Mouse (Mus musculus): ENCODE data around the gene Map7d1. TPM values are rescaled to one million over a fixed set of nuclear protein-coding genes. Genes with fewer than 3 reads are reported as not detected.

Gene Map7d1
- polyA plus RNA-seq, 1 experiment from 2014 or later: 94.1 TPM

DNA sequence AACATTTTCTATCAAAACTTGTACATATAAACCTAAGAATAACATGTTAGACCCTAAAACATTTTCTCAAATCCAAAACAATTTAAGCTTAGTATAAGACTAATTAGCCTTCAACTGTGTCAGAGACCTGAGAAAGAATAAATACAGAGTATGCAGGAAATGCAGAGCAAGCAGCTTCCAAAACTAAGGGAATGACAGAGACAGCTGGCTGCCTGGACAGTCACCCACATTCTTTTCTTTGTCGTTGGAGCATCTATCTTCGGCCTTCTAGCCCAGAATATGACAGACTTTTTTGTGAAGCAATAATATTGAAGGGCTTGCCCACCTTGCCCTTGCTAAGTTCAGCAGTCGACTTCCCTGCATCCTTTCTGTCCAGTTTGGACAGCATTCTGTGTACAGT lies 13.1 kb upstream of the Map7d1 start:
- in situ Hi-C loops (cut with MboI; ENCODE audit: low pct_unique_long_range_greater_than_20kb): no loop called here
- no peak for TF ChIP-seq CTCF (IDR thresholded peaks at IDR 0.05)
- ChIA-PET POLR2A (no interaction called here), CTCF (no interaction called here)
- DNase-seq (ENCODE audit: low read depth, low spot score) (no peak), ATAC-seq (no peak)
- H3K27me3 ChIP-seq: no peaks in the 10 kb centered on the region

DNA sequence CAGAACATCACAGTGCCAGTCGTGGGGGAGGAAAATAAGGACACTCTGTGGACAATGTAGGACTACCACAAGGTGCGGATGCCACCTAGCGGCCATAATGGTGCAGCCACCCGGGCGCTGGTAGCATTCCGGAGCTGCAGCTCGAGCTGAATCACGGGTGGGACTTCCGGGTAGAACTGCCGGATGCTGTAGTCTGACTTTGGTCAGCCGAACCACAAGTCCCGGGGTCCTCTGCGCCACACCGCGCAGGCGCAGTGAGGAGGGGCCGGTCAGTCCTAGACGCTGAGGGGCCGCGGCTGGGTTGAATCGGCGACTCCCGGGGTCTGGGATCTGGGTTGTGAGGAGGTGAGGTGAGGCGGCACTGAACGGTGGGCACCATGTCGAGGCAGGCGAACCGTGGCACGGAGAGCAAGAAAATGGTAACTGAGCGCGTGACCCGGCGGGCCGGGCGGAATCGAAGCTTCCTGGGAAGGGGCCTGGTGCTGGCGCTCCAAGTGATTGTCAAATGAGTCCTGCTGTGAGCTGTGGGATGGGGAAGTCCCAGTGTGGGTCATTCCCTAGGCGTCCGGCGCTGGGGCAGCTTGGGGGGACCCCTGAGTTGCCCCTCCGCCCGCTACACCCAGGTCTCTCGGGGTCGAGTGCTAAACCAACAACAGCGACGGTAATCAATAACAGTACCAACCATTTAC lies 6.1 kb upstream of the Map7d1 start, which contains the start of gene Trappc3:
Gene Trappc3, plus strand, starts transcription at position 207 of the 689 bp plus-strand sequence.
- DNase-seq (ENCODE audit: low read depth, low spot score) (peak; percentile 96), ATAC-seq (peak; percentile 76)
- in situ Hi-C loops (cut with MboI; ENCODE audit: low pct_unique_long_range_greater_than_20kb): loop anchor here (5.0 kb wide), 1 partner anchor 35 kb away; no protein-coding TSS in a partner anchor
- POLR2A ChIA-PET: interaction anchor here (0.6 to 3.1 kb wide), 5 partner anchors 35 to 178 kb away, joined by 3 to 14 read pairs (median 3); no protein-coding TSS in a partner anchor
- TF ChIP-seq CTCF (IDR thresholded peaks at IDR 0.05): no peak
- no peaks in the 10 kb centered on the region for H3K27me3 ChIP-seq
- CTCF ChIA-PET: interaction anchor here (0.6 to 4.0 kb wide), 6 partner anchors 16 to 1436 kb away, joined by 3 to 41 read pairs (median 5); partner anchors contain the start of gene Adprhl2

DNA sequence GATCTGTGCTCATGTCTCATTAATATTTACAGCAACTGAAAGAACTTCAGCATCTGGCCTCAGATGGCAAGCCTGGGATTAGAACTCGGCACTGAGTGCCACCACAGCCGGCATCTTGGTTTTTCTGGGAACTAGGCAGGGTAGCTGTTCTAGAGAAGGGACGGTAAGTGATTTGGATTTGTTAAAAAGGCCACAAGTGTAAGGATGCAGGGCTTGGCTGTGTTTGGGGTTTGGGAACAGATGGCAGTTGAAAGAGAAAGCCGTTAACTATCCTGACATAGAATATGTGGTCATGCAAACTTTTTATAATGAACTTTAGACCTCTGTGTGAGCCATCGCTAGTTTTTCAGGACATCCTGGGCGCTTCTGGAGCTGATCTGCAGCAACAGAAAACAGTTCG lies 5.5 kb upstream of the Map7d1 start:
- ChIA-PET CTCF (interaction anchor here (1.0 to 4.0 kb wide), 5 partner anchors 34 to 119 kb away, joined by 3 to 41 read pairs (median 5); partner anchors contain the start of gene Adprhl2), POLR2A (interaction anchor here (0.6 to 3.1 kb wide), 3 partner anchors 34 to 177 kb away, joined by 3 to 14 read pairs (median 3); no protein-coding TSS in a partner anchor)
- no peak for ATAC-seq

DNA sequence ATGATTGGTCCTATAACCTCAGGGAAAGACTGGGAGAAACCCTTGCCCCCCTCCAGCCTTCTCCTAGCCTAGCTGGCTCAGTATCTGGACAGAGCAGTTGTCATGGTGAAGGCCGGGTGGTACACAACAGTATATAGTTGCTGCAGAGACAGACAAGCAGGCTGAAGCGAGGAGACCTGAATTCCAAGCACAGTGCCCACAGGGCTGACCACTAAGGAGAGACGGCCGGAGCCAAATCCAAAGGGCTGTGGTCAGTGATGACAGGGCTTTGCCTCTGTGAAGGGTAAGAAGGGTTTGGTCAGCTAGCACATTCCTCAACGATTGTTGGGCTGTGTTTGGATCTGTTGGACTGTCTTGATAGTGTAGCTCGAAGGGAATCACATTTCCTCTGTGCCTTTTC lies 5.1 kb upstream of the Map7d1 start:
- DNase-seq (ENCODE audit: low read depth, low spot score) (peak; percentile 42), ATAC-seq (no peak)
- no peak for TF ChIP-seq CTCF (IDR thresholded peaks at IDR 0.05)
- no peaks in the 10 kb centered on the region for H3K27me3 ChIP-seq
- ChIA-PET POLR2A (interaction anchor here (0.6 to 3.1 kb wide), 4 partner anchors 23 to 177 kb away, joined by 3 to 14 read pairs (median 4); no protein-coding TSS in a partner anchor), CTCF (interaction anchor here (1.0 to 4.0 kb wide), 5 partner anchors 33 to 118 kb away, joined by 3 to 41 read pairs (median 5); partner anchors contain the start of gene Adprhl2)
- in situ Hi-C loops (cut with MboI; ENCODE audit: low pct_unique_long_range_greater_than_20kb): loop anchor here (5.0 kb wide), 1 partner anchor 34 kb away; no protein-coding TSS in a partner anchor

More for the DNA sequence above, 5.5 kb upstream of the Map7d1 start:
- no peak for TF ChIP-seq CTCF (IDR thresholded peaks at IDR 0.05)
- H3K27me3 ChIP-seq: no peaks in the 10 kb centered on the region
- in situ Hi-C loops (cut with MboI; ENCODE audit: low pct_unique_long_range_greater_than_20kb): loop anchor here (5.0 kb wide), 1 partner anchor 34 kb away; no protein-coding TSS in a partner anchor
- no peak for DNase-seq (ENCODE audit: low read depth, low spot score)

DNA sequence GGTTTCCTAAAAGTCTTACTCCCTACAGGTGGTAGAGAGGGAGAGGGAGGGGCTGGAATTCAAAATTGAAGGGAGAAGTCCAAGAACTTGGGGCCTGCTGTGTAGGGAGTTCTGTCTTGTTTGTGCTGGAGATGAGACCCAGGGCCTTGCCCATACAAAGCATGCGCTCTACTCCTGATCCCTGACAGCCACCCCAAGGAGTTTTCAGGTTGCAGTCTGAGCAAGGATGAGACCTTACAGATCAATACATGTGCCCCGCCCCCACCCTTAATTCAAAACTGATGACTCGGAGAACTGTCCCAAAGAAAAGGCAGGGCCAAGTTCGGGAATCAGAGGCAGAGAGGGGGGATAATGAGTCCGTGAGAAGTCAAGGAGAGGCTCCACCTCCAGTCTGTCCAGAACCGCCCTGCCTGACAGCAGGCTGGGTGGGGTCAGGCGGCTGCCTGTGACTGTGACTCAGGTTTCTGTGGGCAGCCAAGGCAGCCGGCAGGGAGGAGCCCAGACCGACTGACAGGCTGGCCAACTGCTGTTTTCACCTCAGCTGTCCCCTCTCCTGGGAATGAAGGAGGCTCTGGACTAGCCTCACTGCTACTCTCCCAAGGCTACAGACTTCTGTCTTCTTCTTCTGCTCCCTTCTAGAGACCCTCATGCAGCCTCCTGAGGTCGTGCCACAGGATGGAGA lies 4.5 kb upstream of the Map7d1 start:
- ATAC-seq (peak; percentile 72), DNase-seq (ENCODE audit: low read depth, low spot score) (peak; percentile 66)
- no peak for TF ChIP-seq CTCF (IDR thresholded peaks at IDR 0.05)
- ChIA-PET POLR2A (interaction anchor here (0.6 to 3.1 kb wide), 3 partner anchors 22 to 38 kb away, joined by 4 to 14 read pairs (median 4); no protein-coding TSS in a partner anchor), CTCF (interaction anchor here (1.0 to 4.0 kb wide), 3 partner anchors 33 to 57 kb away, joined by 3 to 41 read pairs (median 8); no protein-coding TSS in a partner anchor)
- in situ Hi-C loops (cut with MboI; ENCODE audit: low pct_unique_long_range_greater_than_20kb): loop anchor here (5.0 kb wide), 1 partner anchor 33 kb away; no protein-coding TSS in a partner anchor
- no peaks in the 10 kb centered on the region for H3K27me3 ChIP-seq

DNA sequence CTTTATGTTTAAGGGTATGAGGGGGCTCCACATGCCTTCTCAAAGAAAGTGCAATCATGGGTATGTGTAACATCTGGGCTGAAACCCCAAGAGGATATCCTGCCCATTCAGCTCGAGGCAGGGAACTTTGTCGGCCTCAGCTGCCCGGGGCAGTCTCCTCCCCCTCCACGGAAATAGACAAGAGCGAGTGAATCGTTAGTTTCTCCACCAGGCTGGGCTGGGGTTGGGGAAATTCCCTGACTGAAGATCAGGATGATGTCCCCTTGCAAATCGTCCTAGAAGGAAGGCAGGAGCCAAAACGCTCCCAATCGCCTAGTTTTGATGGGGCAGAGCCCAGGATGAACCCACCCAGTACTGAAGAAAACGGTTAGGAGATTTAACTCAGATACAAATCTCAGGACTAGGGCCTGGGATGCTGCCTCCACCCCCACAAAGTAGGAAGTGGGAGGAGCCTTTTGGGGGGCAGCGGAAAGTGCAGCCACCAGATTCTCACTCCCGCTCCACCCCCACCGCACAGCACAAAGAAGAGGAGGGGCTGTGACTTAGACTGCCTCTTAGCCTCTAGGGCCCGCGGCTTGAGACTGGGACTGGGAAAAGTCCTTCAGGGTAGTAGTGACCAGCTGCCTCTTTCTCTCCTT lies 3.5 kb upstream of the Map7d1 start:
- peak; percentile 43 for DNase-seq (ENCODE audit: low read depth, low spot score)
- ATAC-seq: peak; percentile 26
- no peaks in the 10 kb centered on the region for H3K27me3 ChIP-seq
- no peak for TF ChIP-seq CTCF (IDR thresholded peaks at IDR 0.05)
- ChIA-PET CTCF (interaction anchor here (4.0 kb wide), 1 partner anchor 32 kb away, joined by 41 read pairs; no protein-coding TSS in a partner anchor), POLR2A (interaction anchor here (1.4 to 3.1 kb wide), 2 partner anchors 21 to 32 kb away, joined by 4 to 14 read pairs; no protein-coding TSS in a partner anchor)
- in situ Hi-C loops (cut with MboI; ENCODE audit: low pct_unique_long_range_greater_than_20kb): loop anchor here (5.0 kb wide), 1 partner anchor 32 kb away; no protein-coding TSS in a partner anchor

DNA sequence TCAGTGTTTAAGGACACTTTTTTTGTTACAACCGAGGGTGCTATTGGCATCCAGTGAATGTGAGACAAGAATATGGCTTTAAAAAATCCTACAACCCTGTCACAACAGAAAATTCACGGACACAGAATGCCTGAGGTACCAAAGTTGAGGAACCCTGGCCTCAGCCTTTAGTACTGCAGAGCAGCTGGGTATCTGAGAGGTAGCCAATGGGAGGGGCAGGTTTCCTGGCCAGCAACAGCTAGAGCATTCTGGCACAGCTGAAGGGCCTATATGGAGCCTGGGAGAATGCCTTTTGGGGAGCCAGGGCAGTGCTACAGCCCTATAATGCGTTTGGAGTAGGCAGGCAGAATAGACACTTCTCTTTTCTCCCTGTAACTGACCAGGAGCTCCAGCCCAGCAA lies 2.9 kb upstream of the Map7d1 start:
- in situ Hi-C loops (cut with MboI; ENCODE audit: low pct_unique_long_range_greater_than_20kb): no loop called here
- CTCF ChIA-PET: interaction anchor here (4.0 kb wide), 1 partner anchor 31 kb away, joined by 41 read pairs; no protein-coding TSS in a partner anchor
- POLR2A ChIA-PET: no interaction called here
- ATAC-seq (no peak), DNase-seq (ENCODE audit: low read depth, low spot score) (no peak)
- TF ChIP-seq CTCF (IDR thresholded peaks at IDR 0.05): no peak
- H3K27me3 ChIP-seq: no peaks in the 10 kb centered on the region

DNA sequence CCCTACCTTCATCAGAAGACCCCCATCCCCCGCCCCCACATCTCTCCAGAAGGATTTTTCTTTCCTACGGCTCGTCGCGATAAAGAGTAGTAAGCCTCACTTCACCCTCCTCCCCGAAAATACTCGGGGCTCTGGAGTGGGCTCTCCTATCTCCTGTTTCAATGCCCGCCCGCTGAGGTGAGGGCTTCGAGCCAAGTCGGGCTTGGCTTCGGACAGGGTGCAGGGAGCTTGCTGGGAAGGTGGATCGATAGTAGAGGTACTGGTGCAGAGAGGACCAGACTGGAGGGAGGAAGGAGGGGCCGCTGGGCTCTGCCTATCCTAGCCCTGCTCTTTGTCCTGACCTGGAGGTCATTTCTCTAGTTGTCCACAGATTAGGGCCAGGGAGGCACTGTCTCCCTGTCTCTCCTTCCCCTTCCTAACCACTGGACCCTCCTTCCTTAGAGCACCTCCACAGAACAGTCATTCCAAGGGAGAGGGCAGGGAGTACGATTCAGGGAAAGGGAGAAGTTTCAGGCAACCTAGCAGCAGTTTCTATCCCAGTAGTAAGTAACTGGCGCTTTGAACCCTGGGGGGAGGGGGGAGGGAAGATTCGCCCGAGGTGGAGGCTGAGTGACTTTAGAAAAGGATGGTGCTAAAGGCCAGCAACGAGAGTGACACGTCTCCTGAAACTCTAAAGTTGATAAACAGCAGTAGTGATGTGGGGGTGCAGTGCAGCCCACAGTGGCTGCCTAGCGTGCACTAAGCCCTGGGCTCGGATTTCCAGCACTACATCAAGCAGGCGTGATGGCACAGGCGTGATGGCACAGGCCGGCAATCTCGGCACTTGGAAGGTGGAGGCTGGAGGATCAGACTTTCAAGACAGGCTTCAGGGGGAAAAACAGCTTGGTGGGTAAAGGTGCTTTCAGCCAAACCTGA lies 1.1 kb upstream of the Map7d1 start:
- in situ Hi-C loops (cut with MboI; ENCODE audit: low pct_unique_long_range_greater_than_20kb): no loop called here
- ChIA-PET CTCF (no interaction called here), POLR2A (interaction anchor here (0.7 to 2.6 kb wide), 5 partner anchors 11 to 1143 kb away, joined by 3 to 13 read pairs (median 5); no protein-coding TSS in a partner anchor)
- DNase-seq (ENCODE audit: low read depth, low spot score): no peak
- TF ChIP-seq CTCF (IDR thresholded peaks at IDR 0.05): no peak
- no peak for ATAC-seq
- no peaks in the 10 kb centered on the region for H3K27me3 ChIP-seq
